Mouse (Mus musculus) yolk sac, embryonic 10.5 days (tissue): ENCODE measurements around the gene Cbx5.

Experiments
- DNase-seq: peaks from one replicate; pipeline ENCODE4 v3.0.0-alpha.2; 2017; ENCODE audit warnings: low spot score

Gene Cbx5

GRCm38 (mm10) chr15:103144176-103144575 lies 95.4 kb downstream of the Cbx5 start:
- DNase-seq: no peak
